ENCODE assay signal across 8 mouse cellular contexts in genomic region chr7:58788424-58789261, GRCm38 (mm10).
DNase-seq lines count a peak whose midpoint lies in the region; ATAC-seq and TF ChIP-seq lines count a peak whose summit lies in the region.

No protein-coding gene starts in this region.

- H3K9ac ChIP-seq in kidney, embryonic 16.5 days (replicated peaks; ENCODE audit: low read length), result no peak overlapping the region
- H3K9ac ChIP-seq in hindbrain, embryonic 12.5 days, result no peak overlapping the region
- no peak overlapping the region for H3K9ac ChIP-seq in midbrain, embryonic 15.5 days

- 49% methylated on average over 7 of the region's 7 CpGs for WGBS in kidney, embryonic 16.5 days
- 52% methylated on average over 7 of the region's 7 CpGs for WGBS in hindbrain, embryonic 12.5 days
- 33% methylated on average over 7 of the region's 7 CpGs for WGBS in midbrain, embryonic 15.5 days
- WGBS in thymus, adult 2 months, result 92% methylated on average over 7 of the region's 7 CpGs
- WGBS in cerebellum, adult 2 months, result 61% methylated on average over 7 of the region's 7 CpGs

- no peak for TF ChIP-seq CTCF in thymus, adult 2 months (IDR thresholded peaks at IDR 0.05; ENCODE audit: borderline replicate concordance, control insufficient read depth, extremely low read depth, insufficient read depth, low read length, poor library complexity)
- TF ChIP-seq CTCF in cerebellum, adult 2 months (IDR thresholded peaks at IDR 0.05; ENCODE audit: borderline replicate concordance, insufficient read depth, low read depth, low read length), result no peak

- TF ChIP-seq POLR2A in thymus, adult 2 months (IDR thresholded peaks at IDR 0.05; ENCODE audit: control insufficient read depth, extremely low read depth, insufficient read depth, low read length, poor library complexity), result no peak
- no peak for TF ChIP-seq POLR2A in cerebellum, adult 2 months (IDR thresholded peaks at IDR 0.05; ENCODE audit: borderline replicate concordance, insufficient read depth, low read length)

- H3K9me3 ChIP-seq in kidney, embryonic 16.5 days (ENCODE audit: low read length), result no peaks in the 10 kb centered on the region
- H3K9me3 ChIP-seq in hindbrain, embryonic 12.5 days (replicated peaks), result no peaks in the 10 kb centered on the region
- no peaks in the 10 kb centered on the region for H3K9me3 ChIP-seq in midbrain, embryonic 15.5 days

- peaks cover 2% of the 10 kb centered on the region; the same call in 1 of the 2 replicates for H3K36me3 ChIP-seq in kidney, embryonic 16.5 days (ENCODE audit: insufficient read depth, low read length)
- no peaks in the 10 kb centered on the region for H3K36me3 ChIP-seq in hindbrain, embryonic 12.5 days
- H3K36me3 ChIP-seq in midbrain, embryonic 15.5 days (replicated peaks), result no peaks in the 10 kb centered on the region
- peaks cover 72% of the 10 kb centered on the region for H3K36me3 ChIP-seq in thymus, adult 2 months (ENCODE audit: control insufficient read depth, insufficient read depth, low read length)

- no peaks in the 10 kb centered on the region for H3K27me3 ChIP-seq in kidney, embryonic 16.5 days (ENCODE audit: insufficient read depth, low read length)
- no peaks in the 10 kb centered on the region for H3K27me3 ChIP-seq in hindbrain, embryonic 12.5 days
- H3K27me3 ChIP-seq in midbrain, embryonic 15.5 days (replicated peaks), result no peaks in the 10 kb centered on the region
- no peaks in the 10 kb centered on the region for H3K27me3 ChIP-seq in thymus, adult 2 months (ENCODE audit: control insufficient read depth, insufficient read depth, low read length)
- H3K27me3 ChIP-seq in cerebellum, adult 2 months (ENCODE audit: control insufficient read depth, insufficient read depth, low read length), result no peaks in the 10 kb centered on the region

- no peak for DNase-seq in kidney, adult 8-10 months
- peak; percentile 19 for DNase-seq in embryo, embryonic 11.5 days (ENCODE audit: low read depth, low spot score)
- DNase-seq in thymus, adult 2 months, result no peak
- DNase-seq in frontal cortex, adult 2 months (ENCODE audit: extremely low spot score in 1 of 2, low spot score in 1 of 2), result no peak
- no peak for DNase-seq in cerebellum, adult 2 months

- H3K27ac ChIP-seq in kidney, embryonic 16.5 days (ENCODE audit: low read length), result no peak overlapping the region
- peak overlapping the region; percentile 36 for H3K27ac ChIP-seq in hindbrain, embryonic 12.5 days
- H3K27ac ChIP-seq in midbrain, embryonic 15.5 days, result peak overlapping the region; percentile 55
- H3K27ac ChIP-seq in thymus, adult 2 months (ENCODE audit: control insufficient read depth, insufficient read depth, low read length), result no peak overlapping the region
- no peak overlapping the region for H3K27ac ChIP-seq in cerebellum, adult 2 months (ENCODE audit: insufficient read depth, low read length)

- no peak overlapping the region for H3K4me3 ChIP-seq in kidney, embryonic 16.5 days (ENCODE audit: low read length)
- no peak overlapping the region for H3K4me3 ChIP-seq in hindbrain, embryonic 12.5 days
- no peak overlapping the region for H3K4me3 ChIP-seq in midbrain, embryonic 15.5 days
- no peak overlapping the region for H3K4me3 ChIP-seq in thymus, adult 2 months (ENCODE audit: control insufficient read depth, insufficient read depth, low read length)
- no peak overlapping the region for H3K4me3 ChIP-seq in cerebellum, adult 2 months (replicated peaks; ENCODE audit: insufficient read depth, low read depth, low read length)

- peak; percentile 54 for ATAC-seq in kidney, embryonic 16.5 days (ENCODE audit: low FRiP score, low TSS enrichment)
- ATAC-seq in hindbrain, embryonic 12.5 days (ENCODE audit: low FRiP score), result peak; percentile 39; the same call in 1 of the 2 replicates
- peak; percentile 32; the same call in 1 of the 2 replicates for ATAC-seq in midbrain, embryonic 15.5 days (replicated peaks)

- H3K4me1 ChIP-seq in kidney, embryonic 16.5 days (ENCODE audit: insufficient read depth, low read length), result peaks cover 4% of the 10 kb centered on the region; the same call in 1 of the 2 replicates
- H3K4me1 ChIP-seq in hindbrain, embryonic 12.5 days, result peaks cover 16% of the 10 kb centered on the region
- peaks cover 32% of the 10 kb centered on the region for H3K4me1 ChIP-seq in midbrain, embryonic 15.5 days
- no peaks in the 10 kb centered on the region for H3K4me1 ChIP-seq in thymus, adult 2 months (replicated peaks; ENCODE audit: control insufficient read depth, insufficient read depth, low read length)
- H3K4me1 ChIP-seq in cerebellum, adult 2 months (ENCODE audit: control insufficient read depth, insufficient read depth, low read length), result no peaks in the 10 kb centered on the region

- no peak overlapping the region; the same call in 1 of the 2 replicates for H3K4me2 ChIP-seq in kidney, embryonic 16.5 days (replicated peaks; ENCODE audit: low read depth, low read length)
- H3K4me2 ChIP-seq in hindbrain, embryonic 12.5 days (replicated peaks), result no peak overlapping the region
- H3K4me2 ChIP-seq in midbrain, embryonic 15.5 days, result no peak overlapping the region

Comparison
In these comparisons a context has a peak if more than half of its experiments do, and no peak if none do; other contexts are left out.
1. H3K27ac ChIP-seq: peak in hindbrain, embryonic 12.5 days (single experiment) and midbrain, embryonic 15.5 days (single experiment); none in kidney, embryonic 16.5 days (single experiment), thymus, adult 2 months (single experiment) and cerebellum, adult 2 months (single experiment).
2. Peak in every context shown above with its lines, with median percentiles within 50 percentile points of each other: ATAC-seq.